8 mouse cellular contexts compared by ENCODE assay signal in the genomic region with DNA sequence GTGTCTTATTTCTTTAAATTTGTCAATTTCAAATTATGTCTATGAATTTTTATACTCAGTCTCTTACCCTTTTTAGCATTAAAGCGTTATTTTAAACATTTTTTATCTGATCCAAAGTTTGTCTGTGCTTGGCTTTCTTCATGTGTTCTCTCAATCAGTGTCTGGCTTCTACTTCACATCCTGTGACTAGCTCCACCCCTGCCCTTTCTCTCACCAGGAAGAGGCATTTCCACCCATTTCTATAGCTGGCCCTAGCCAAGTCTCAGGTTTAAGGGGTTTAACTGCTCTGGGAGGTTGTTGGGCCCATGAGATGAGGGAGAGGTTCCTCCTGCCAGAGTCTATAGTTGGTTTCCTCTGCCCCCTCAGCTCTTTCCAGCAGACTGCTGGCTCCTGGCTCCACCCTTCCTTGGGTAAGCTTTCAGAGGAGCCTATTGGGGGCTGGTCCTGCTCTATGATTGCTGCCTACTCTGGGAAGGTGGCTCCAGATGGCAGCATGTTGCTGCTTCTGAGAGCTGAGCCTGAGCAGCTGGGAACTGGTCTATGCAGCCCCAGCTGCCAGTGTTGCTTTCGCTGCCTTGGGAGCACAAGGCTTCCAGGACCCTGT. TPM values are rescaled to one million over a fixed set of nuclear protein-coding genes. Genes with fewer than 3 reads are reported as not detected.
A peak's percentile ranks its signal among the peaks of the same experiment; 100 is the strongest.
DNase-seq lines count a peak whose midpoint lies in the region; ATAC-seq and TF ChIP-seq lines count a peak whose summit lies in the region.

No protein-coding gene starts in this region.

- H3K27me3 ChIP-seq in kidney, postnatal 0 days (ENCODE audit: insufficient read depth, low read length): no peaks in the 10 kb centered on the region
- H3K27me3 ChIP-seq in forebrain, embryonic 14.5 days (replicated peaks; ENCODE audit: control insufficient read depth, insufficient read depth, low read length): no peaks in the 10 kb centered on the region

- no peak overlapping the region for H3K4me3 ChIP-seq in kidney, postnatal 0 days (replicated peaks; ENCODE audit: low read depth, low read length)
- H3K4me3 ChIP-seq in forebrain, embryonic 14.5 days (ENCODE audit: low read depth, low read length): no peak overlapping the region
- no peak overlapping the region for H3K4me3 ChIP-seq in left cerebral cortex, adult 2 months

- peak; percentile 59; the same call in 1 of the 2 replicates for ATAC-seq in kidney, postnatal 0 days (replicated peaks; ENCODE audit: low FRiP score, low read depth)
- ATAC-seq in forebrain, embryonic 14.5 days: peak; percentile 91

- peak overlapping the region; percentile 38; the same call in 1 of the 2 replicates for H3K27ac ChIP-seq in kidney, postnatal 0 days
- peak overlapping the region; percentile 44; the same call in 1 of the 2 replicates for H3K27ac ChIP-seq in forebrain, embryonic 14.5 days (ENCODE audit: low read depth, low read length)
- H3K27ac ChIP-seq in left cerebral cortex, adult 2 months: peak overlapping the region; percentile 73

- DNase-seq in kidney, postnatal 0 days (ENCODE audit: low spot score): peak; percentile 67
- DNase-seq in kidney, adult 18-20 months: no peak
- DNase-seq in forebrain, embryonic 14.5 days (ENCODE audit: low spot score): peak; percentile 69
- peak; percentile 12 for DNase-seq in heart, postnatal 25 days (ENCODE audit: low spot score)
- peak; percentile 53 to 63 for DNase-seq in left cerebral cortex, adult 2 months (ENCODE audit: extremely low spot score in 1 of 2, low spot score in 2 of 2)
- DNase-seq in lung, postnatal 14 days: peak; percentile 41
- DNase-seq in right cerebral cortex, postnatal 25 days: peak; percentile 77
- no peak for DNase-seq in ovary, postnatal 10 days (ENCODE audit: low spot score)

- intact Hi-C loops in heart, postnatal 25 days (cut with DNase I): no loop called here
- intact Hi-C loops in left cerebral cortex, adult 2 months (cut with DNase I): no loop called here

- H3K4me2 ChIP-seq in kidney, postnatal 0 days (ENCODE audit: low read length): no peak overlapping the region
- H3K4me2 ChIP-seq in forebrain, embryonic 14.5 days (ENCODE audit: low read length): no peak overlapping the region

- TF ChIP-seq CTCF in kidney, postnatal 0 days (IDR thresholded peaks at IDR 0.05; ENCODE audit: low read depth): 0 out of 2 replicates have a peak, but pooled peaks have one; percentile 9
- TF ChIP-seq CTCF in left cerebral cortex, adult 2 months (IDR thresholded peaks at IDR 0.05): no peak

- WGBS in kidney, postnatal 0 days: 80% methylated on average over 2 of the region's 2 CpGs
- 81% methylated on average over 2 of the region's 2 CpGs for WGBS in forebrain, embryonic 14.5 days

- no peak overlapping the region for H3K9ac ChIP-seq in kidney, postnatal 0 days (ENCODE audit: low read depth, low read length)
- no peak overlapping the region for H3K9ac ChIP-seq in forebrain, embryonic 14.5 days (ENCODE audit: low read length)

- H3K4me1 ChIP-seq in kidney, postnatal 0 days (replicated peaks; ENCODE audit: insufficient read depth, low read length): no peaks in the 10 kb centered on the region
- H3K4me1 ChIP-seq in forebrain, embryonic 14.5 days (ENCODE audit: control insufficient read depth, insufficient read depth, low read length): peaks cover 4% of the 10 kb centered on the region; the same call in 1 of the 2 replicates

- no peaks in the 10 kb centered on the region for H3K36me3 ChIP-seq in kidney, postnatal 0 days (ENCODE audit: insufficient read depth, low read length)
- H3K36me3 ChIP-seq in forebrain, embryonic 14.5 days (ENCODE audit: control insufficient read depth, insufficient read depth, low read length): 0 out of 2 replicates have a peak, but pooled peaks cover 2% of the 10 kb centered on the region

- no peaks in the 10 kb centered on the region for H3K9me3 ChIP-seq in kidney, postnatal 0 days (replicated peaks; ENCODE audit: low read length)
- no peaks in the 10 kb centered on the region for H3K9me3 ChIP-seq in forebrain, embryonic 14.5 days (replicated peaks; ENCODE audit: control insufficient read depth, low read length)

RNA-seq across cellular contexts. Expression of a gene that starts 17.3 kb away (rescaled TPM):
- polyA plus RNA-seq in kidney, postnatal 0 days (2015; fragmentation: Nextera tagmentation; extraction: Ambion mirVana): 70.5 and 79.5 TPM in 2 replicates
- 127 and 165 TPM in 2 replicates for polyA plus RNA-seq in forebrain, embryonic 14.5 days (2014; fragmentation: Nextera tagmentation; extraction: Ambion mirVana)
- total RNA-seq in heart, postnatal 25 days (2021): 10 to 100 TPM; 65.4 to 67.8 TPM
- 100 to 1,000 TPM; 288 to 300 TPM for total RNA-seq in left cerebral cortex, adult 2 months (2021)

RNA-seq across cellular contexts. Expression of a gene that starts 40.6 kb away (rescaled TPM):
- polyA plus RNA-seq in kidney, postnatal 0 days (2015; fragmentation: Nextera tagmentation; extraction: Ambion mirVana): 140 and 144 TPM in 2 replicates
- polyA plus RNA-seq in forebrain, embryonic 14.5 days (2014; fragmentation: Nextera tagmentation; extraction: Ambion mirVana): 143 and 151 TPM in 2 replicates
- 10 to 100 TPM; 59.7 to 66.0 TPM for total RNA-seq in heart, postnatal 25 days (2021)
- total RNA-seq in left cerebral cortex, adult 2 months (2021): 10 to 100 TPM; 73.2 to 76.3 TPM

RNA-seq across cellular contexts. Expression of a gene that starts 44.5 kb away (rescaled TPM):
- 0.12 and 0.17 TPM in 2 replicates for polyA plus RNA-seq in kidney, postnatal 0 days (2015; fragmentation: Nextera tagmentation; extraction: Ambion mirVana)
- polyA plus RNA-seq in forebrain, embryonic 14.5 days (2014; fragmentation: Nextera tagmentation; extraction: Ambion mirVana): not detected in 2 replicates
- total RNA-seq in heart, postnatal 25 days (2021): not detected
- total RNA-seq in left cerebral cortex, adult 2 months (2021): not detected

RNA-seq across cellular contexts. Expression of a gene that starts 47.1 kb away (rescaled TPM):
- polyA plus RNA-seq in kidney, postnatal 0 days (2015; fragmentation: Nextera tagmentation; extraction: Ambion mirVana): 45.6 and 46.5 TPM in 2 replicates
- polyA plus RNA-seq in forebrain, embryonic 14.5 days (2014; fragmentation: Nextera tagmentation; extraction: Ambion mirVana): 60.0 and 73.5 TPM in 2 replicates
- 10 to 100 TPM; 39.0 to 46.7 TPM for total RNA-seq in heart, postnatal 25 days (2021)
- 10 to 100 TPM; 57.7 to 71.1 TPM for total RNA-seq in left cerebral cortex, adult 2 months (2021)

RNA-seq across cellular contexts. Expression of a gene that starts 54.1 kb away (rescaled TPM):
- 46.3 and 52.2 TPM in 2 replicates for polyA plus RNA-seq in kidney, postnatal 0 days (2015; fragmentation: Nextera tagmentation; extraction: Ambion mirVana)
- polyA plus RNA-seq in forebrain, embryonic 14.5 days (2014; fragmentation: Nextera tagmentation; extraction: Ambion mirVana): 57.2 and 62.3 TPM in 2 replicates
- total RNA-seq in heart, postnatal 25 days (2021): 10 to 100 TPM; 29.2 to 32.7 TPM
- total RNA-seq in left cerebral cortex, adult 2 months (2021): 10 to 100 TPM; 54.4 to 57.4 TPM

Comparison
In these comparisons a context has a peak if more than half of its experiments do, and no peak if none do; other contexts are left out.
1. DNase-seq: peak in kidney, postnatal 0 days (single experiment), forebrain, embryonic 14.5 days (single experiment), heart, postnatal 25 days (single experiment), left cerebral cortex, adult 2 months (2 of 2), lung, postnatal 14 days (single experiment) and right cerebral cortex, postnatal 25 days (single experiment); none in kidney, adult 18-20 months (single experiment) and ovary, postnatal 10 days (single experiment).
2. RNA of a gene that starts 17.3 kb away (total RNA-seq): 288 to 300 TPM in left cerebral cortex, adult 2 months; 65.4 to 67.8 TPM in heart, postnatal 25 days; every median in the first group is over 4 times any median in the second.
3. Peak in every context shown above with its lines, with median percentiles within 50 percentile points of each other: H3K27ac ChIP-seq.